Mouse (Mus musculus) neural tube, embryonic 11.5 days (tissue): ENCODE data around the gene Nupr1. TPM values are rescaled to one million over a fixed set of nuclear protein-coding genes. Genes with fewer than 3 reads are reported as not detected.

Experiments
- ATAC-seq: fragments of 200-750 bp; cut with Nextera tagmentation; 2 replicates; pipeline ENCODE4 v1.8.0; 2017; ENCODE audit warnings: moderate number of reproducible peaks, mild to moderate bottlenecking, moderate TSS enrichment, moderate library complexity; ENCODE audit not compliant: insufficient read depth, low FRiP score, low TSS enrichment
- DNase-seq: peaks from one replicate; pipeline ENCODE4 v3.0.0-alpha.2; 2015; ENCODE audit warnings: low spot score
- H3K27ac ChIP-seq: fragments of 300-500 bp; sonication (generic); 2 replicates; pipeline ENCODE4 v1.5.1; 2014; ENCODE audit warnings: low read depth, mild to moderate bottlenecking, low read length
- H3K27me3 ChIP-seq: fragments of 300-500 bp; sonication (generic); 2 replicates; pipeline ENCODE4 v1.6.1; 2014; ENCODE audit warnings: mild to moderate bottlenecking, low read length, mixed read lengths; ENCODE audit not compliant: control insufficient read depth, insufficient read depth
- H3K36me3 ChIP-seq: fragments of 300-500 bp; sonication (generic); 2 replicates; pipeline ENCODE4 v1.6.1; 2014; ENCODE audit warnings: mild to moderate bottlenecking, low read length, moderate library complexity, mixed read lengths; ENCODE audit not compliant: control insufficient read depth, insufficient read depth
- H3K4me1 ChIP-seq: fragments of 300-500 bp; sonication (generic); 2 replicates; pipeline ENCODE4 v1.6.1; 2014; ENCODE audit warnings: low read length, mixed read lengths; ENCODE audit not compliant: control insufficient read depth, insufficient read depth
- H3K4me2 ChIP-seq: fragments of 300-500 bp; sonication (generic); 2 replicates; pipeline ENCODE4 v1.6.1; 2014; ENCODE audit warnings: low read depth, mild to moderate bottlenecking, moderate library complexity
- H3K4me3 ChIP-seq: fragments of 300-500 bp; sonication (generic); 2 replicates; pipeline ENCODE4 v1.5.1; 2014; ENCODE audit warnings: low read depth, low read length
- H3K9ac ChIP-seq: fragments of 300-500 bp; sonication (generic); 2 replicates; pipeline ENCODE4 v1.6.1; 2014; ENCODE audit warnings: mild to moderate bottlenecking, low read length
- H3K9me3 ChIP-seq: fragments of 300-500 bp; sonication (generic); 2 replicates; pipeline ENCODE4 v1.6.1; 2016; ENCODE audit warnings: low read length; ENCODE audit not compliant: control insufficient read depth
- WGBS: fragments of 180-500 bp; shearing (Covaris S2); extraction: QIAGEN DNeasy Blood & Tissue Kit; methylation state at CpG from one replicate; pipeline ENCODE4 v1.1.7; 2014; 5-methylcytosine and 5-hydroxymethylcytosine counted together
- polyA plus RNA-seq: library from polyadenylated mRNA; unstranded; fragments of >200 nt; fragmentation: Nextera tagmentation; extraction: Ambion mirVana; gene quantifications from 2 replicates; pipeline ENCODE4 v1.2.1, GENCODE M21; 2014

The Nupr1 gene
- polyA plus RNA-seq, 1 experiment from 2014 or later: 1.1 TPM

DNA sequence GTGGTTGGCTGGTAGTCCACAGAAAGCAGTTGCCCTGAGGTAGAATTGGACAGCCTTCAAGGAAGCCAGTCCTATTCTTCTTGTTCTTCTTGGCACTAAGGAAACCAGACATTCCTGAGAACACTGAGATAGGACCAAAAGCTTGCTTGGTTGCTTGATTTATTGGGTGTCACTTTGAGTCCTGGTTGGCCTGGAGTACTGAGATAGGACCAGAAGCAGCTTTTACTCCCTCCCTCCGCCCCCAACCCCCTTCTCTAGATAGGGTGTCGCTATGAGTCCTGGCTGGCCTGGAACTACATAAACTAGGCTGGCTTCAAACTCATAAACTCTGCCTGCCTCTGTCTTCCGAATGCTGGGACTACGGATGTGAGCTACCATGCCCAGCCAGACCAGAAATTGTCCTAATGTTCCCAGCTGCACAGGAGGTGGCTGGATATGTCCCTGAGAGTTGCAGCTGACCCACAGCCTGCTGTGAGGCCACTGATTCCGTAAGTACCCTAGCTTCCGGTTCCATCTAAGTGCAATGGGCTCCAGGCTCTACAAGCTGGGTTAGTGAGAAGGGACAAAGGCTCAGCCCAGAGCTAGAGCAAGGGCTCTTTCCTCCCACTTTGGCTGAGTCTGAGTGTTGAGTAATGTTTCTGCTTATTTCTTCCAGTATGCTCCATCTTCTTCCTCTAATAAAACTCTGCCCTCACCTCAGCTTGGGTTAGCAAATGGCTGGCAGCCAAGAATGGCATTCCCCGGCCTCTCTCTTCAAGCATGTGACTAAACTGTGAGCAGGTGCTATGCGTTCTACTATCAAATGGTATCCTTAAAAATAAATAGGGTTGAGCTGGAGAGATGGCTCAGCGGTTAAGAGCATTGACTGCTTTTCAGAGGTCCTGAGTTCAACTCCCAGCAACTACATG, 9.0 kb downstream of the Nupr1 start:
- Histone ChIP-seq H3K27ac (no peak overlapping the region), H3K4me3 (no peak overlapping the region), H3K27me3 (no peaks in the 10 kb centered on the region), H3K4me2 (no peak overlapping the region), H3K36me3 (no peaks in the 10 kb centered on the region), H3K9ac (no peak overlapping the region), H3K9me3 (no peaks in the 10 kb centered on the region), H3K4me1 (no peaks in the 10 kb centered on the region; the same call in 1 of the 2 replicates)
- DNase-seq (no peak), ATAC-seq (no peak)
- 86% methylated on average over 9 of the region's 9 CpGs for WGBS

DNA sequence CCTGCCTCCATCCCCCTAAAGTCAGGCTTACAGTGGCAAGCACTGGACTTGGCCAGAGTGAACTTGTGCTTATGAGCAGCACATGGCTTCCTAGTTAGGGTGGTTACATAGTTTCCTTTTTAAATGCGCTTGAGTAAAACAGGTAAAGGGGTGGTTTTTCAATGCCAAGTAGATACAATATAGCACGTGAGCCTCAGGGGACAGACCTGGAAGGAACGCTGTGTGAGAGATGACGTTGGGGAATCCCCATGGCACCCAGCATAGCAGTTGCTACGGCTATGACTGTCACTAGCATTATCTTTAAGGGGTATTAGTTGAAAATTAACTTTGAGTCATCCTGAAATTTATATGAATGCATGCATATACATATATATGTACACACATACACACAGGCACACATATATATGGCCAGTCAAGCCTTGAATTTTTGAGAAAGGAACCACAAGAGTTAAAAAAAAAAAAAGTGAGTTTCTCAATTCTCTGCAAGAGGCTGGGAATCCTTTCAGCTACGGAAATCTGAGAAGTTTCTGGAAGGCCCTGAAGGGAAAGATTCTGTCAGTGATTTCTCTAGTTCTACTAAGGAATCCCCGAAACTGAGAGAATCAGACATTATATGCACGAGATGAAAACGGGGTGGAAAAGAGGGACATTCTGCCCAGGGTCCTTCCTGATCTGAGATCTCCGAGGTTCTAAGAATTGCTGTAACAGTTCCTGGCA, 10.9 kb downstream of the Nupr1 start:
- ATAC-seq: no peak
- Histone ChIP-seq H3K4me3 (no peak overlapping the region), H3K9me3 (no peaks in the 10 kb centered on the region), H3K27me3 (no peaks in the 10 kb centered on the region), H3K27ac (no peak overlapping the region), H3K4me2 (no peak overlapping the region), H3K4me1 (no peaks in the 10 kb centered on the region; the same call in 1 of the 2 replicates), H3K36me3 (no peaks in the 10 kb centered on the region), H3K9ac (no peak overlapping the region)
- no peak for DNase-seq
- 81% methylated on average over 10 of the region's 10 CpGs for WGBS

DNA sequence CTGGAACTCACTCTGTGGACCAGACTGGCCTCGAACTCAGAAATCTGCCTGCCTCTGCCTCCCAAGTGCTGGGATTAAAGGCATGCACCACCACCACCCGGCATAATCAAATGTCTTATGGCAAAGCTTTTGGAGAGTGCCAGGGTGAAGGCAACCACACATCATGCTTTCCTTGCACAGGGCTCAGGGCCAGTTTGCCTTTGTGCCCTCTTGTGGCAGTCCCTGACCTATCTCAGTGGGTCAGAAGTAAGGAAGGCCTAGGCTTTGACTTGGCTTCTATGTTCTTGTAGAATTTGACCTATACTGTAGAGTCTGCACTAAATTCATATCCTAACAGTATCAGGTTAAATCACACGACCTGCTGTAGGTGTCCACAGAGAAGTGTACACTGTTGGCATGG, 14.0 kb downstream of the Nupr1 start:
- Histone ChIP-seq H3K4me1 (no peaks in the 10 kb centered on the region), H3K4me3 (no peak overlapping the region), H3K36me3 (no peaks in the 10 kb centered on the region), H3K4me2 (no peak overlapping the region), H3K9ac (no peak overlapping the region), H3K9me3 (no peaks in the 10 kb centered on the region), H3K27ac (no peak overlapping the region), H3K27me3 (no peaks in the 10 kb centered on the region)
- DNase-seq (no peak), ATAC-seq (no peak)
- 80% methylated on average over 3 of the region's 3 CpGs for WGBS

DNA sequence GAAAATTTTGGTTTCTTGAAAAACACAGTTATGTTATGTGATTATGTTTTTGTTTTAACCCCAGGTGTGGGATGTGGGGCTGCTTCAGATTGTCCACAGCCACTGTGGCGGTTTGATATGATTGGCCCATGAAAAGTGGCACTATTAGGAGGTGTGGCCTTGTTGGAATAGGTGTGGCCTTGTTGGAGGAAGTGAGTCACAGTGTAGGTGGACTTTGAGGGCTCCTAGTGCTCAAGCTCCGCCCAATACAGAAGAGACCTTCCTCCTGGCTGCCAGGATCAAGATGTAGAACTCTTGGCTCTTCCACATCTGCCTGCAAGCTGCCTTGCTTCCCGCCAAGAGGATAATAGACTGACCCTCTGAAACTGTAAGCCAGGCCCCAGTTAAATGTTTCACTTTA, 17.9 kb downstream of the Nupr1 start:
- Histone ChIP-seq H3K27me3 (no peaks in the 10 kb centered on the region), H3K4me3 (no peak overlapping the region), H3K4me1 (no peaks in the 10 kb centered on the region), H3K27ac (no peak overlapping the region), H3K9me3 (no peaks in the 10 kb centered on the region), H3K36me3 (no peaks in the 10 kb centered on the region), H3K4me2 (no peak overlapping the region), H3K9ac (no peak overlapping the region)
- no peak for ATAC-seq
- DNase-seq: no peak
- 67% methylated on average over 3 of the region's 3 CpGs for WGBS

DNA sequence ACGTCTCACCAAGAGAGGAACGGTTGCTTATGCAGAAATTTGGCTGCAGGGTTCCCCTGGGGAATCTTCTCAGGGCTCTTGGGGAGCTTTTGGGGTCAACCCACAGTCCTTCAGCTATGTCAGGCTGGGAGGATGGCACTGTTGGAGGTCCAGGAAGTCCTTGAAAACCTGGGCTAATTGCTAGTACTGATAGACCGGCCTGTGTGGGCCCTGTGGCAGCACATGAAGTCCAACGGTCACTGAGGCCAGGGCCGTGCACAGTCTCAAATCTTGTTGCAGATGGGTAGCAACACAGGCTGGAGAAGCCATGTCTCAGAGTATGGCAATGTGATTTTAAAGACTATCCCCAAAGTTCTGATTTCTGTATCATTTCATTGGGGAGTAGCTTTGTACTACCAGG, 22.9 kb downstream of the Nupr1 start:
- Histone ChIP-seq H3K27me3 (no peaks in the 10 kb centered on the region), H3K27ac (no peak overlapping the region), H3K9ac (no peak overlapping the region), H3K4me1 (no peaks in the 10 kb centered on the region), H3K36me3 (no peaks in the 10 kb centered on the region), H3K4me3 (no peak overlapping the region), H3K9me3 (no peaks in the 10 kb centered on the region), H3K4me2 (no peak overlapping the region)
- 86% methylated on average over 5 of the region's 5 CpGs for WGBS
- DNase-seq (no peak), ATAC-seq (no peak)

DNA sequence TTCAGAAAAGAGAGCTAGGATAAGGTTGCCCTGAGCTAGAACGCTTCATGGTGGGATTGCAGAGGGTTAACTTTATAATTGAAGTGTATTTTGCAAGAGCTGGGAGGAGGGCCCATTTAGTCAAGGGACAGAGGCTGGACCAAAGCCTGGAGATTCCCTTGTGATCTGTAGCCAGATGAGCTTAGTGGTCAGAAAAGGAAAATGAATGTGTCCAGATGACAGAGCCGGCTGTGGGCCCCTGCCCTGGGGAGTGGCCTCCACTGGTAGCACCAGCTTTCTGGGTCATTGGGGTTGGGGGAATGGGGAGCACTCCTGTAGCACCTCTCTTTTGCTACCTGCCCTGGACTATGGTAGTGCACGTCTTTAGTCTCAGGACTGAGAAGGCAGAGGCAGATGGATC, 23.6 kb downstream of the Nupr1 start:
- Histone ChIP-seq H3K4me1 (no peaks in the 10 kb centered on the region), H3K27ac (no peak overlapping the region), H3K9ac (no peak overlapping the region), H3K36me3 (no peaks in the 10 kb centered on the region), H3K9me3 (no peaks in the 10 kb centered on the region), H3K27me3 (no peaks in the 10 kb centered on the region), H3K4me3 (no peak overlapping the region), H3K4me2 (no peak overlapping the region)
- ATAC-seq (no peak), DNase-seq (no peak)
- 81% methylated on average over 3 of the region's 3 CpGs for WGBS

DNA sequence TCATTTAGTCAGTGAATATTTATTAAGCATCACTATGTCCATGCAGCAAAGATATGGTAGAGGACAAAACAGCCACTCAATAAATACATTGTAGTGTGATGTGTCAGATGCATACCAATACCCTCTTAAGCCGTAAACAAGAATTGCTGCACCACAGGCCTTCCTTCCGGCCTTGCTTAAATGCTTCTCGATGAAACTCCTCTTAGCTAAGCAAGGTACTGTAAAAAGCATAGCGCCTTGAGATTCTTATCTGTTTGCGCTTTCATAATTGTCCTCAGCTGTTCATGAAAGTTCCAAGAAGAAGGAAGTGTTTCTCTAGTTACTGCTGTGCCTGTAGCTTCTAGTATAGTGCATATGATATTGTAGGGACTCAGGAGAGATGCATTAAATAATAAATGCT, 24.1 kb downstream of the Nupr1 start:
- ATAC-seq (no peak), DNase-seq (no peak)
- no peaks in the 10 kb centered on the region for H3K9me3 ChIP-seq
- H3K4me1 ChIP-seq: no peaks in the 10 kb centered on the region
- H3K9ac ChIP-seq: no peak overlapping the region
- no peak overlapping the region for H3K4me2 ChIP-seq
- H3K27ac ChIP-seq: no peak overlapping the region
- H3K27me3 ChIP-seq: no peaks in the 10 kb centered on the region
- 77% methylated on average over 5 of the region's 5 CpGs for WGBS
- H3K36me3 ChIP-seq: no peaks in the 10 kb centered on the region
- no peak overlapping the region for H3K4me3 ChIP-seq

DNA sequence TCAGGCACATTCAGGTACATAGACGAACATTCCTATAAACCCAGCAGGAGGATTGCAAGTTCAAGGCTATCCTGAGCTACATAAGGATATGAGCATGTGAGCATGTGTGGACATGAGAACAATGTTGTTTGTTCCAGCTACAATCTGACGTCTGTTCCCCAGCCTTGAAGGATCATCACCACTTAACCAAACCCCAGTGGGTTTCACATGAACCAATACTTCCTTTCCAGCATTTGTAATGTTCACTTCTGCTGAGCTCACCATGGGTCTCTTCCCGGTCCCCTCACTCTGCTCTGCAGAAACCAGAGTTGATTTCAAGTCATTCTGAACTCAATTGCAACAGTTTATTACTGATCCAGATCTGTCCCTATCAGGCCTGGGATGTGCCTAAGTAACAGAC, 28.0 kb downstream of the Nupr1 start:
- Histone ChIP-seq H3K27me3 (no peaks in the 10 kb centered on the region), H3K4me3 (no peak overlapping the region), H3K9me3 (no peaks in the 10 kb centered on the region), H3K36me3 (no peaks in the 10 kb centered on the region), H3K4me1 (no peaks in the 10 kb centered on the region), H3K4me2 (no peak overlapping the region), H3K9ac (no peak overlapping the region), H3K27ac (no peak overlapping the region)
- no peak for DNase-seq
- ATAC-seq: no peak
- 91% methylated on average over 3 of the region's 3 CpGs for WGBS

DNA sequence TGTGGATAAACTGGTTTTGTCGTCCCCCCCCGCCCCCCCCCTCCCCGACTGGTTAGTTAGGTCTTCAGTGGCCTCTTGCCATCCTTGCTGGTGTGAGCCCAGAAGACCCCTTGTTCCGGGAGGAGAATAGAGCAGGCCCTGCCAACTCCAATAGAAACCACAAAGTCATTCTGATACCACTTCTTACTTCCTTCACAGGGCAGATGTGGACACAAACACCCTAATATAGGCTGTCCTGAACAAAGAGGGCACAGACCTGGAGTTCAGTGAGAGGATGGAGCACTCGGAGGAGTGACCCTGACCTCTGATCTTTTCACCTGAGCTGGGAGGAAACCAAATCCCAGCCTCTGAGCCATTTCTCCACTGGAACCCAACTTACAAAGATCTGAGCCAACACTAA, 28.8 kb downstream of the Nupr1 start:
- H3K9me3 ChIP-seq: no peaks in the 10 kb centered on the region
- 45% methylated on average over 5 of the region's 5 CpGs for WGBS
- no peak overlapping the region for H3K9ac ChIP-seq
- H3K4me2 ChIP-seq: no peak overlapping the region
- H3K27me3 ChIP-seq: no peaks in the 10 kb centered on the region
- ATAC-seq: no peak
- no peak overlapping the region for H3K27ac ChIP-seq
- H3K36me3 ChIP-seq: no peaks in the 10 kb centered on the region
- no peak overlapping the region for H3K4me3 ChIP-seq
- DNase-seq: no peak
- no peaks in the 10 kb centered on the region for H3K4me1 ChIP-seq
